Mouse (Mus musculus): ENCODE measurements at regions not wholly inside any gene's neighbourhood (a gene's known extent, or its start where the extent isn't known, plus 50 kb on each side); places are given as distances from the start of the nearest gene placed in this dataset.

DNA sequence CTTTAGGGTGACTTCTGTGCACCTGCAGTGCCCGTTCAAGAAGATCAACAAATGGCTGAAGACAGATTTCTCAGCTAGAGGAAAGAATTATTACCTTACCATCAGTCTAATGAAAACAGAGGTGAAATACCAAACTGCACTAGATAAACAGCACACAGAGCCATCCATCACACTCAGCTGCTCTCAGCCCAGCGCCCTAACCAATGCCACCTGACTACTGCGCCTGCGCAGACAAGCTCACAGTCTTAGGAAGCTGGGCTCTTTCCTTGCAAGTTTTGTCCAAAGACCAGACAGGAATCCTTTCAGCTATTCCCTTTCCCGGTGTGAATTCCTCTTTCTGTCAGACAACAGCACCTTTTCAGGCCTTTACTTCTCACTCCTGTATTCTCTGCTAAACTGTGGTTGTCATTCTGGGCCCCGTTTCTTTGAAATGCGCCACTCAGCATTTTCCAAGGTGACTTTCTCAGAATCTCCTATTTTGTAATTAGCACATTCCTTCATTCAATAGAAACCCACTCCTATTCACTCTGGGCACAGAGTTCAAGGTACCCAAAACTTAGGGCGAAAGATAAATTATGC, 292.8 kb downstream of the Mtx2 start:
- no peak for DNase-seq
- H3K4me3 ChIP-seq (ENCODE audit: control insufficient read depth, insufficient read depth, low read length): no peak overlapping the region
- no peak for TF ChIP-seq CTCF (IDR thresholded peaks at IDR 0.05; ENCODE audit: borderline replicate concordance, control insufficient read depth, extremely low read depth, insufficient read depth, low read length, poor library complexity)
- H3K27me3 ChIP-seq (ENCODE audit: control insufficient read depth, insufficient read depth, low read length): no peaks in the 10 kb centered on the region
- no peaks in the 10 kb centered on the region for H3K4me1 ChIP-seq (replicated peaks; ENCODE audit: control insufficient read depth, insufficient read depth, low read length)
- WGBS: 91% methylated on average over 8 of the region's 8 CpGs
- no peak overlapping the region for H3K27ac ChIP-seq (ENCODE audit: control insufficient read depth, insufficient read depth, low read length)
- no peaks in the 10 kb centered on the region for H3K36me3 ChIP-seq (ENCODE audit: control insufficient read depth, insufficient read depth, low read length)

DNA sequence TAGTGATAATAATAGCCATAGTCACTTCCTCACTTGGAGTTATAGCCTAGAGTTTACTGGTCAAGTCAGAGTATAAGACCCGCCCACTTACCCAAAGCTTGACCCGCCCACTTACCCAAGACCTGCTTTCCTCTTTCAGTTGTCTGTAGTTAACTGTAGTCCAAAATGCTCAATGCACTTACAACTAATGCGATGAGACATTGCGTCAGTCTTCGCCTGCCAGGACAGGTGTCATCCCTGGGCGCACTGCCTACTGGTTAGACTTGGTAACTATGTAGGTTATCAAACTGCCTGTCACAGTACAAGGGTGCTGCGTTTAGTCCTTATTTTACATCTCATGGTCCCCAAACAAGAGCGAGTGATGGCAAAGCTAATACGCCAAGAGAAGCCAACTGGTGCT, 294.0 kb downstream of the Mtx2 start:
- H3K27me3 ChIP-seq (ENCODE audit: control insufficient read depth, insufficient read depth, low read length): no peaks in the 10 kb centered on the region
- 93% methylated on average over 9 of the region's 9 CpGs for WGBS
- H3K36me3 ChIP-seq (ENCODE audit: control insufficient read depth, insufficient read depth, low read length): no peaks in the 10 kb centered on the region
- no peak overlapping the region for H3K4me3 ChIP-seq (ENCODE audit: control insufficient read depth, insufficient read depth, low read length)
- no peak overlapping the region for H3K27ac ChIP-seq (ENCODE audit: control insufficient read depth, insufficient read depth, low read length)
- no peak for DNase-seq
- no peak for TF ChIP-seq POLR2A (IDR thresholded peaks at IDR 0.05; ENCODE audit: control insufficient read depth, extremely low read depth, insufficient read depth, low read length, poor library complexity)
- no peak for TF ChIP-seq CTCF (IDR thresholded peaks at IDR 0.05; ENCODE audit: borderline replicate concordance, control insufficient read depth, extremely low read depth, insufficient read depth, low read length, poor library complexity)
- no peaks in the 10 kb centered on the region for H3K4me1 ChIP-seq (replicated peaks; ENCODE audit: control insufficient read depth, insufficient read depth, low read length)

DNA sequence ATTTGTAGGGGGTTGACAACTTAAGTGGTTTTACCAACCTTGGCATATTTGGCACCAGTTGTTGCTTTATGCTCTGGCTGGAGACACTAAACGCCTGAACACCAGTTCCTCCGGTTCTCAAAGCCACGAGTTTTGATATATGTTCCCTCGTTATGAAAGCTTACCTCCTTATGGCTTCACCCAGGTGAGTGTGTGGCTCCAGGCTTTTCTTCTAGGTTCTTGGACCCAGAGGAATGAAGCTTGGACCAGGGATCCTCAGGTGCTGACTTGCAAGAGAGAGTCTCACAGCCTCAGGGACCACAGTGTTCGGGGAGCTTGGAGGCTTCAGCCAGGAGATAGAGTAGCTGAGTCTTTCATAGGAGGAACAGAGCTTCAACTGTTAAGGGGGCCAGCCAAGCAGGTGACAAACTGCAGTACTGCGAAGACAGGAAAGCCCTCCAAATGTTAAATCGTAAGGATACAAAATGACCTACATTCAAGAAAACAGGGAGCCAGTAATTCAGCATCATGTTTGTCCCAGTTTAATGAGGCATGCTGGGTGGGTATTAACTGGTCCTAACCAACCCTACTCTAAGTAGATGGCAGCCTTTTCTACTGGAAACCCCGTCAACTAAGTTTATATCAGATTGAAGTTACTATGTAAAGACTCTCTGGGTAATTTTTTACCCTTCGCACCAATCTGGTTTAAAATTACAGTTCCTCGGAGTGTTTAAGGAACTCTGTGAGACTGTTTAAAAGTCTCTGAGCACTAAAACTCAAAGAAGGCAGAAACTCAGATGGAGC, 307.9 kb downstream of the Mtx2 start:
- DNase-seq: no peak
- WGBS: 73% methylated on average over 10 of the region's 10 CpGs

DNA sequence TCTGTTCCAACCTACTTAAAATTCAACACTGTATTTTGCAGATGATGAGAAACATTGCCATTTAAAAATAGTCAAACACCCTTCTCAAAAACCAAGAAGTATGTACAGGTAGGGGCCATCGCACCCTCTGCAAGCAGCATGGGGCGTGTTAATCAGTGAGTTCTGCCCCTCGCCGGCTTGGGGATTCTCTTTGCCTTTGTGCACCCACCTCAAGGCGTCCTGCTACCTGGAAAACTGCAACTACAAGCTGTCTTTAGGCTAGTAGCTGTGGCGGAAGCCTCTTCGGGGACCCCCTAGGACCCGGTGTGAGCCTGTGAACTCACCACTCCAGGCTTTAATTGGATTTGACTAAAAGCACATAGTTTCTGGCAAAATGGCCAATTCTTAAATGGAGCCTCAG, 311.0 kb downstream of the Mtx2 start:
- Histone ChIP-seq H3K27me3 (ENCODE audit: control insufficient read depth, insufficient read depth, low read length) (peaks cover 7% of the 10 kb centered on the region; the same call in 1 of the 2 replicates), H3K4me3 (ENCODE audit: control insufficient read depth, insufficient read depth, low read length) (no peak overlapping the region), H3K36me3 (ENCODE audit: control insufficient read depth, insufficient read depth, low read length) (no peaks in the 10 kb centered on the region), H3K4me1 (replicated peaks; ENCODE audit: control insufficient read depth, insufficient read depth, low read length) (no peaks in the 10 kb centered on the region), H3K27ac (ENCODE audit: control insufficient read depth, insufficient read depth, low read length) (no peak overlapping the region)
- no peak for DNase-seq
- 48% methylated on average over 8 of the region's 8 CpGs for WGBS
- TF ChIP-seq POLR2A (IDR thresholded peaks at IDR 0.05; ENCODE audit: control insufficient read depth, extremely low read depth, insufficient read depth, low read length, poor library complexity) (no peak), CTCF (IDR thresholded peaks at IDR 0.05; ENCODE audit: borderline replicate concordance, control insufficient read depth, extremely low read depth, insufficient read depth, low read length, poor library complexity) (no peak)

More for the DNA sequence above, 307.9 kb downstream of the Mtx2 start:
- Histone ChIP-seq H3K27ac (ENCODE audit: control insufficient read depth, insufficient read depth, low read length) (no peak overlapping the region), H3K36me3 (ENCODE audit: control insufficient read depth, insufficient read depth, low read length) (no peaks in the 10 kb centered on the region), H3K4me1 (replicated peaks; ENCODE audit: control insufficient read depth, insufficient read depth, low read length) (no peaks in the 10 kb centered on the region), H3K4me3 (ENCODE audit: control insufficient read depth, insufficient read depth, low read length) (no peak overlapping the region), H3K27me3 (ENCODE audit: control insufficient read depth, insufficient read depth, low read length) (peaks cover 4% of the 10 kb centered on the region; the same call in 1 of the 2 replicates)
- TF ChIP-seq POLR2A (IDR thresholded peaks at IDR 0.05; ENCODE audit: control insufficient read depth, extremely low read depth, insufficient read depth, low read length, poor library complexity) (no peak), CTCF (IDR thresholded peaks at IDR 0.05; ENCODE audit: borderline replicate concordance, control insufficient read depth, extremely low read depth, insufficient read depth, low read length, poor library complexity) (no peak)

DNA sequence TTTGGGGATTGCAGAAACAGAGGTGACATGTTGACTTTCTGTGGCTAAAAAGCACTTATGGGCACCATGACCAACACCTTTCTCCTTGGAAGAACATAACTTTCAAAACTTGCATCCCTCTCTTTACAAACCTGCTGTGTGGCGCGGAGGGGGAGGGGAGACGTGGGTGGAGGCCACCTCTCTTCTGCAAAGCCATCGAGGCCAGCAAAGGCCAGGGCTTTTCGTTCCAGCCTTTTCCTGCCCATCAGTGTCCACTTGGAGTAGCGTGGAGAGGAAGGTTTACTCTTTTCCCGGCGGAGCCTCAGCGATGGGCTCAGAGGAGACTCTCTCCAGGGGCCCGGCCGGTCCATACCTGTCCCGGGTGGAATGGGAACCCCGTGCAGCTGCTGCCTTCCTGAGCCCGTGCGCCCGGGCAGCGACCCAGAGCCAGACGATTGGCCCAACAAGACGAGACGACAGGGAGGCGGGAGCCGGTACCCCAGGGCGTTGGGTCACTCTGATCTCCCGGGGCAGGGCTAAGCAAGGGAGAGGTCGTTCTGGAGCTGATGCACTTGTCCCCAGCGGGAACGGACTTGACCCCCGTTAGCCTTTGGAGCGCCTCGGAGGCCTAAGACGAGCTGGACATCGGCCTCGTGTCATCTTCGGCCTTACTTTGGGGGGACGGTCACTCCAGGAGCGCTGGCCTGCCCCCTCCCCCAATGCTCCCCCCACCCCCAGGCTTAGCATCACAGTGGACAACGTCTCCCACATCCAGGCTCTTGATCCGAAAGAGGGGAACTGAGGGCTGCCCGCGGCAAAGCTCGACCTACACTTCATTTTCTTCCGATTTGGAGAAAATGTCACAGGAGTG, 311.8 kb downstream of the Mtx2 start:
- Histone ChIP-seq H3K4me3 (ENCODE audit: control insufficient read depth, insufficient read depth, low read length) (no peak overlapping the region), H3K27ac (ENCODE audit: control insufficient read depth, insufficient read depth, low read length) (no peak overlapping the region), H3K36me3 (ENCODE audit: control insufficient read depth, insufficient read depth, low read length) (no peaks in the 10 kb centered on the region), H3K4me1 (replicated peaks; ENCODE audit: control insufficient read depth, insufficient read depth, low read length) (no peaks in the 10 kb centered on the region), H3K27me3 (ENCODE audit: control insufficient read depth, insufficient read depth, low read length) (peaks cover 7% of the 10 kb centered on the region; the same call in 1 of the 2 replicates)
- TF ChIP-seq POLR2A (IDR thresholded peaks at IDR 0.05; ENCODE audit: control insufficient read depth, extremely low read depth, insufficient read depth, low read length, poor library complexity) (no peak), CTCF (IDR thresholded peaks at IDR 0.05; ENCODE audit: borderline replicate concordance, control insufficient read depth, extremely low read depth, insufficient read depth, low read length, poor library complexity) (no peak)
- WGBS: 4% methylated on average over 42 of the region's 42 CpGs
- peak; percentile 3 for DNase-seq

DNA sequence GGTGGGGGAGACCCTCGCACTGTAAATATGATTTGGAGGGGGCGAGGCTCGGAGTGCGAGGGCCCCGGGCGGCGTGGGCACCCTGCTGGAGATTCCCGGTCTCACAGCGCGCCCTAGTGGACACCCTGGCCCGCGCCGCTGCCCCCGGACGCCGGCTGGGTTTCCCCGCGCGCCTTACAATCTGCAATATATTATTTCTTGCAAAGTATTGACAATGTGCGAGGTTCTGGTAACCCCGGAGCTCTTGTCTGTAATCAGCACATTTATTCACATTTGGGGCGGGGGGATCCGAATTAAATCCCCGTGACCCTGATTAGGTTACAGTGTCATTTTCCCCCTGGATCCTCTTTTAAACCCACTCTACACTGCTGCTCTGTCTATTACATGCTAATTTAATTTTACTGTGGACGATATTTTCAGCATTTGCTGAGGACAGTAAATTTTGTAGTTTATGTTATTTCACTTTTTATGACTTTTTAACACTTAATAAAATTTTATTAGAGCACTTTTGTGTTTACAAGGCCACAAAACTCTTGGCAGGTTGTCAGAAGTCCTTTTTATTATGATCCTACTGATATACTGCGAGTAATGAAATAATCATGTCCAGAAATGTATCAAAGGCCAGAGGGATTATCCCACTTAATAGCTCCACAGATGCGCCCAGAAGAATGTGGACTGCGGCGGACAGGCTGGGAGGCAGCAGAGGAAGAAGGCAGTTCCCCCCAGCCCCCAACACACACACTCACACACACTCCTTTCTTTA, 312.6 kb downstream of the Mtx2 start:
- DNase-seq: peak; percentile 62
- peak; percentile 90 for TF ChIP-seq CTCF (IDR thresholded peaks at IDR 0.05; ENCODE audit: borderline replicate concordance, control insufficient read depth, extremely low read depth, insufficient read depth, low read length, poor library complexity)
- TF ChIP-seq POLR2A (IDR thresholded peaks at IDR 0.05; ENCODE audit: control insufficient read depth, extremely low read depth, insufficient read depth, low read length, poor library complexity): no peak
- WGBS: 7% methylated on average over 29 of the region's 29 CpGs

More for the DNA sequence above, 312.6 kb downstream of the Mtx2 start:
- Histone ChIP-seq H3K4me1 (replicated peaks; ENCODE audit: control insufficient read depth, insufficient read depth, low read length) (no peaks in the 10 kb centered on the region), H3K27ac (ENCODE audit: control insufficient read depth, insufficient read depth, low read length) (no peak overlapping the region), H3K27me3 (ENCODE audit: control insufficient read depth, insufficient read depth, low read length) (peaks cover 7% of the 10 kb centered on the region; the same call in 1 of the 2 replicates), H3K36me3 (ENCODE audit: control insufficient read depth, insufficient read depth, low read length) (no peaks in the 10 kb centered on the region), H3K4me3 (ENCODE audit: control insufficient read depth, insufficient read depth, low read length) (no peak overlapping the region)
